Mouse (Mus musculus) neural tube, embryonic 14.5 days (tissue): ENCODE measurements around the gene Ccdc85c. TPM values are rescaled to one million over a fixed set of nuclear protein-coding genes. Genes with fewer than 3 reads are reported as not detected.

ENCODE experiments used
- ATAC-seq: fragments of 200-750 bp; cut with Nextera tagmentation; 2 replicates; pipeline ENCODE4 v1.8.0; 2017; ENCODE audit warnings: low read depth, mild to moderate bottlenecking, moderate TSS enrichment, moderate library complexity
- H3K27ac ChIP-seq: fragments of 300-500 bp; sonication (generic); 2 replicates; pipeline ENCODE4 v1.5.1; 2014; ENCODE audit warnings: low read depth, mild to moderate bottlenecking, control low read depth, low read length, moderate library complexity, mixed read lengths
- H3K27me3 ChIP-seq: fragments of 300-500 bp; sonication (generic); 2 replicates; pipeline ENCODE4 v1.6.1; 2014; ENCODE audit warnings: low read length; ENCODE audit not compliant: control insufficient read depth, insufficient read depth
- H3K36me3 ChIP-seq: fragments of 300-500 bp; sonication (generic); 2 replicates; pipeline ENCODE4 v1.6.1; 2014; ENCODE audit warnings: low read length, mixed read lengths; ENCODE audit not compliant: control insufficient read depth, insufficient read depth
- H3K4me1 ChIP-seq: fragments of 300-500 bp; sonication (generic); 2 replicates; pipeline ENCODE4 v1.6.1; 2014; ENCODE audit warnings: low read length; ENCODE audit not compliant: control insufficient read depth, insufficient read depth
- H3K4me2 ChIP-seq: fragments of 300-500 bp; sonication (generic); 2 replicates; pipeline ENCODE4 v1.6.1; 2014; ENCODE audit warnings: mild to moderate bottlenecking, low read depth, low read length, control low read depth
- H3K4me3 ChIP-seq: fragments of 300-500 bp; sonication (generic); 2 replicates; pipeline ENCODE4 v1.5.1; 2014; ENCODE audit warnings: low read depth, low read length, control low read depth, mixed read lengths
- H3K9ac ChIP-seq: fragments of 300-500 bp; sonication (generic); replicated peaks from 2 replicates; pipeline ENCODE4 v1.6.1; 2014; ENCODE audit warnings: low read depth, mild to moderate bottlenecking, control low read depth, low read length, mixed read lengths
- H3K9me3 ChIP-seq: fragments of 300-500 bp; sonication (generic); 2 replicates; pipeline ENCODE4 v1.6.1; 2016; ENCODE audit warnings: low read length; ENCODE audit not compliant: control insufficient read depth
- WGBS: fragments of 180-500 bp; shearing (Covaris S2); extraction: QIAGEN DNeasy Blood & Tissue Kit; methylation state at CpG from one replicate; pipeline ENCODE4 v1.1.7; 2014; 5-methylcytosine and 5-hydroxymethylcytosine counted together
- polyA plus RNA-seq: library from polyadenylated mRNA; unstranded; fragments of >200 nt; fragmentation: Nextera tagmentation; extraction: Ambion mirVana; gene quantifications from 2 replicates; pipeline ENCODE4 v1.2.1, GENCODE M21; 2014

Ccdc85c gene
- polyA plus RNA-seq, 1 experiment from 2014 or later, result 17.3 TPM

- Histone ChIP-seq H3K36me3 (peaks cover 56% of the 10 kb centered on the region), H3K4me1 (no peaks in the 10 kb centered on the region), H3K4me3 (no peak overlapping the region), H3K4me2 (no peak overlapping the region), H3K27me3 (no peaks in the 10 kb centered on the region), H3K9me3 (no peaks in the 10 kb centered on the region), H3K9ac (no peak overlapping the region), H3K27ac (no peak overlapping the region)
- 90% methylated on average over 4 of the region's 4 CpGs for WGBS
- no peak for ATAC-seq
These were observed 76.8 kb downstream of the Ccdc85c start for GRCm38 (mm10) chr12:108198447-108198846.

- no peak for ATAC-seq
- Histone ChIP-seq H3K4me1 (no peaks in the 10 kb centered on the region), H3K27ac (no peak overlapping the region), H3K4me2 (no peak overlapping the region), H3K9ac (no peak overlapping the region), H3K9me3 (no peaks in the 10 kb centered on the region), H3K4me3 (no peak overlapping the region), H3K27me3 (no peaks in the 10 kb centered on the region), H3K36me3 (peaks cover 56% of the 10 kb centered on the region)
- 96% methylated on average over 11 of the region's 11 CpGs for WGBS
These were observed 79.5 kb downstream of the Ccdc85c start for GRCm38 (mm10) chr12:108195761-108196160.

GRCm38 (mm10) chr12:108193878-108194277 is 81.3 kb downstream of the Ccdc85c start:
- H3K27ac ChIP-seq, result no peak overlapping the region
- no peak for ATAC-seq
- H3K36me3 ChIP-seq, result peaks cover 60% of the 10 kb centered on the region
- H3K9me3 ChIP-seq, result no peaks in the 10 kb centered on the region
- H3K9ac ChIP-seq, result no peak overlapping the region
- H3K4me2 ChIP-seq, result no peak overlapping the region
- no peak overlapping the region for H3K4me3 ChIP-seq
- no peaks in the 10 kb centered on the region for H3K27me3 ChIP-seq
- whole genome bisulfite sequencing, result 84% methylated on average over 5 of the region's 5 CpGs
- no peaks in the 10 kb centered on the region for H3K4me1 ChIP-seq

- no peaks in the 10 kb centered on the region for H3K4me1 ChIP-seq
- H3K27me3 ChIP-seq, result no peaks in the 10 kb centered on the region
- H3K9me3 ChIP-seq, result no peaks in the 10 kb centered on the region
- no peak overlapping the region for H3K4me2 ChIP-seq
- no peak overlapping the region for H3K27ac ChIP-seq
- no peak for ATAC-seq
- H3K4me3 ChIP-seq, result no peak overlapping the region
- no peak overlapping the region for H3K9ac ChIP-seq
- 93% methylated on average over 6 of the region's 6 CpGs for WGBS
- H3K36me3 ChIP-seq, result peaks cover 56% of the 10 kb centered on the region
These were observed 87.6 kb downstream of the Ccdc85c start for GRCm38 (mm10) chr12:108187541-108188091.

GRCm38 (mm10) chr12:108181716-108182115 is 93.5 kb downstream of the Ccdc85c start:
- peaks cover 17% of the 10 kb centered on the region for H3K4me1 ChIP-seq
- 97% methylated on average over 6 of the region's 6 CpGs for WGBS

GRCm38 (mm10) chr12:108179321-108180266 is 95.6 kb downstream of the Ccdc85c start, which contains the start of gene Ccnk:
Gene Ccnk, plus strand, starts transcription at chr12:108179579.
- Histone ChIP-seq H3K4me1 (peaks cover 17% of the 10 kb centered on the region), H3K9ac (peak within 1 kb of the TSS; percentile 91), H3K36me3 (peaks cover 6% of the 10 kb centered on the region; the same call in 1 of the 2 replicates), H3K4me3 (peak within 1 kb of the TSS; percentile 97), H3K27me3 (0 out of 2 replicates have a peak, but pooled peaks cover 3% of the 10 kb centered on the region), H3K9me3 (no peaks in the 10 kb centered on the region), H3K27ac (peak within 1 kb of the TSS; percentile 81), H3K4me2 (peak within 1 kb of the TSS; percentile 90)
- under 1% methylated on average over 79 of the region's 82 CpGs for WGBS
- ATAC-seq, result peak; percentile 98

More at GRCm38 (mm10) chr12:108181716-108182115, 93.5 kb downstream of the Ccdc85c start:
- H3K27ac ChIP-seq, result no peak overlapping the region
- H3K36me3 ChIP-seq, result peaks cover 11% of the 10 kb centered on the region; the same call in 1 of the 2 replicates
- no peak overlapping the region for H3K4me3 ChIP-seq
- no peak overlapping the region for H3K4me2 ChIP-seq
- ATAC-seq, result no peak
- H3K9me3 ChIP-seq, result no peaks in the 10 kb centered on the region
- no peak overlapping the region for H3K9ac ChIP-seq
- 0 out of 2 replicates have a peak, but pooled peaks cover 3% of the 10 kb centered on the region for H3K27me3 ChIP-seq

- H3K9ac ChIP-seq, result peak within 1 kb of the TSS; percentile 91
- H3K36me3 ChIP-seq, result peaks cover 6% of the 10 kb centered on the region; the same call in 1 of the 2 replicates
- peak within 1 kb of the TSS; percentile 97 for H3K4me3 ChIP-seq
- no peak for ATAC-seq
- 0 out of 2 replicates have a peak, but pooled peaks cover 3% of the 10 kb centered on the region for H3K27me3 ChIP-seq
- WGBS, result 0% methylated on average over 6 of the region's 9 CpGs
- peaks cover 17% of the 10 kb centered on the region for H3K4me1 ChIP-seq
- H3K27ac ChIP-seq, result peak within 1 kb of the TSS; percentile 81
- no peaks in the 10 kb centered on the region for H3K9me3 ChIP-seq
- peak within 1 kb of the TSS; percentile 90 for H3K4me2 ChIP-seq
These were observed 96.1 kb downstream of the Ccdc85c start, which contains the start of gene Setd3 for GRCm38 (mm10) chr12:108179246-108179320. Gene Setd3, minus strand, starts transcription at chr12:108179314.

GRCm38 (mm10) chr12:108178331-108179245 is 96.6 kb downstream of the Ccdc85c start:
- Histone ChIP-seq H3K9ac (peak overlapping the region; percentile 91), H3K27ac (peak overlapping the region; percentile 80), H3K4me1 (peaks cover 17% of the 10 kb centered on the region), H3K4me3 (peak overlapping the region; percentile 97), H3K36me3 (peaks cover 3% of the 10 kb centered on the region; the same call in 1 of the 2 replicates), H3K4me2 (peak overlapping the region; percentile 90), H3K27me3 (0 out of 2 replicates have a peak, but pooled peaks cover 3% of the 10 kb centered on the region), H3K9me3 (no peaks in the 10 kb centered on the region)
- under 1% methylated on average over 67 of the region's 103 CpGs for WGBS
- ATAC-seq, result peak; percentile 59
